Mouse (Mus musculus) heart, embryonic 16.5 days (tissue): ENCODE results near the gene Zmiz1. TPM values are rescaled to one million over a fixed set of nuclear protein-coding genes. Genes with fewer than 3 reads are reported as not detected.
A peak's percentile ranks its signal among the peaks of the same experiment; 100 is the strongest.

Experiments
- ATAC-seq: fragments of 200-750 bp; cut with Nextera tagmentation; replicated peaks from 2 replicates; pipeline ENCODE4 v1.8.0; 2017; ENCODE audit warnings: moderate number of reproducible peaks; ENCODE audit not compliant: insufficient read depth, low FRiP score; ENCODE audit errors: extremely low read depth
- H3K27ac ChIP-seq: fragments of 300-500 bp; sonication (generic); 2 replicates; pipeline ENCODE4 v1.5.1; 2014; ENCODE audit warnings: mild to moderate bottlenecking, low read length, control low read depth, moderate library complexity
- H3K27me3 ChIP-seq: fragments of 300-500 bp; sonication (generic); 2 replicates; pipeline ENCODE4 v1.6.1; 2014; ENCODE audit warnings: low read length, mixed read lengths; ENCODE audit not compliant: control insufficient read depth, insufficient read depth
- H3K36me3 ChIP-seq: fragments of 300-500 bp; sonication (generic); 2 replicates; pipeline ENCODE4 v1.6.1; 2014; ENCODE audit not compliant: control insufficient read depth, insufficient read depth
- H3K4me1 ChIP-seq: fragments of 300-500 bp; sonication (generic); 2 replicates; pipeline ENCODE4 v1.6.1; 2014; ENCODE audit warnings: low read length, mixed read lengths; ENCODE audit not compliant: control insufficient read depth, insufficient read depth
- H3K4me2 ChIP-seq: fragments of 300-500 bp; sonication (generic); 2 replicates; pipeline ENCODE4 v1.6.1; 2014; ENCODE audit warnings: low read depth, mild to moderate bottlenecking, control low read depth, low read length
- H3K4me3 ChIP-seq: fragments of 300-500 bp; sonication (generic); 2 replicates; pipeline ENCODE4 v1.5.1; 2014; ENCODE audit warnings: mild to moderate bottlenecking, control low read depth, low read length
- H3K9ac ChIP-seq: fragments of 300-500 bp; sonication (generic); 2 replicates; pipeline ENCODE4 v1.6.1; 2014; ENCODE audit warnings: low read length, control low read depth
- H3K9me3 ChIP-seq: fragments of 300-500 bp; sonication (generic); replicated peaks from 2 replicates; pipeline ENCODE4 v1.6.1; 2016; ENCODE audit warnings: low read length; ENCODE audit not compliant: control insufficient read depth
- WGBS: fragments of 180-500 bp; shearing (Covaris S2); extraction: QIAGEN DNeasy Blood & Tissue Kit; methylation state at CpG from one replicate; pipeline ENCODE4 v1.1.7; 2014; 5-methylcytosine and 5-hydroxymethylcytosine counted together
- polyA plus RNA-seq: library from polyadenylated mRNA; unstranded; fragments of >200 nt; fragmentation: Nextera tagmentation; extraction: Ambion mirVana; gene quantifications from 2 replicates; pipeline ENCODE4 v1.2.1, GENCODE M21; 2015

The Zmiz1 gene
- polyA plus RNA-seq, 1 experiment from 2014 or later, result 20.6 TPM

DNA sequence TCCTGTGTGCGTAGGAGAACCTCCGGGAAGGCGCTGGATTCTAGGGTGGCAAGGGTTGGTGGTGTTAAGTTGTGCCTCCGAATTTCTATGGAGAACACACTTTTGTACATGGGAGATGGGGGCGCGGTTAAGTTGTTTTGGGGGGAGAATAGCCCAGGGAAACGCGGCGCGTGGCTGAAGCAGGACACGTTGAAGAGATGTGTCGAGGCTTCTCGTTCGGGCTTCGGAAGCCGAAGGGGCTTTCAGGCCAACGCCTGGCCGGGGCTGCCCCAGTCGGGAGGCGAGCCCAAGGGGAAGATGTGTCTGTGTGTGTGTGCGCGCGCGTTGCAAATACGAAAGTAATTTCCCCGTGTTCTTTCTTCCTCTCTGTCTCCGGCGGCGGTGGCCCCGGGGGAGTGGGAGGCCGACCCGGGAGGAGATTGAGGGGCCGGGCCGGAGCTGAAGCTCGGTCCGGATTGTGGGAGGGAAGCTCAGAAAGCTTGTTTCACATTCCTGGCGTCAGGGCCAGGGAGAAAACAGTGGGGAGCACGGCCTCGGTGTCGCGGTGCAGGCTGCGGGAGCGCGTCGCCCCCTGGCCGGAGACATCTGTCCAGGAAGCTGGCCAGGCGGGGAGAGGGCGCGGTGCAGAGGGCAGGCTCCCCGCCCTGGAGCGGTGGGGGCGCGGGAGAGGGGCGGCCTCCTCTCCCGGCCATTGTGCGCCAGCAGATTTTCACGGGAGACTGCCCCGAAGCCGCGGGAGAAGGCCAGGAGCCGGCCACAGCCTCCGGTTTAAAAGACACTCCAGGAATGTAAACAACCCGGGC lies 1.2 kb downstream of the Zmiz1 start:
- H3K4me3 ChIP-seq, result peak overlapping the region; percentile 97
- 0 out of 2 replicates have a peak, but pooled peaks have one; percentile 3 for ATAC-seq
- peak overlapping the region; percentile 99 for H3K9ac ChIP-seq
- H3K4me2 ChIP-seq, result peak overlapping the region; percentile 92
- WGBS, result under 1% methylated on average over 63 of the region's 63 CpGs
- H3K27ac ChIP-seq, result peak overlapping the region; percentile 100
- H3K36me3 ChIP-seq, result no peaks in the 10 kb centered on the region
- no peaks in the 10 kb centered on the region for H3K9me3 ChIP-seq
- peaks cover 48% of the 10 kb centered on the region for H3K4me1 ChIP-seq
- no peaks in the 10 kb centered on the region for H3K27me3 ChIP-seq

DNA sequence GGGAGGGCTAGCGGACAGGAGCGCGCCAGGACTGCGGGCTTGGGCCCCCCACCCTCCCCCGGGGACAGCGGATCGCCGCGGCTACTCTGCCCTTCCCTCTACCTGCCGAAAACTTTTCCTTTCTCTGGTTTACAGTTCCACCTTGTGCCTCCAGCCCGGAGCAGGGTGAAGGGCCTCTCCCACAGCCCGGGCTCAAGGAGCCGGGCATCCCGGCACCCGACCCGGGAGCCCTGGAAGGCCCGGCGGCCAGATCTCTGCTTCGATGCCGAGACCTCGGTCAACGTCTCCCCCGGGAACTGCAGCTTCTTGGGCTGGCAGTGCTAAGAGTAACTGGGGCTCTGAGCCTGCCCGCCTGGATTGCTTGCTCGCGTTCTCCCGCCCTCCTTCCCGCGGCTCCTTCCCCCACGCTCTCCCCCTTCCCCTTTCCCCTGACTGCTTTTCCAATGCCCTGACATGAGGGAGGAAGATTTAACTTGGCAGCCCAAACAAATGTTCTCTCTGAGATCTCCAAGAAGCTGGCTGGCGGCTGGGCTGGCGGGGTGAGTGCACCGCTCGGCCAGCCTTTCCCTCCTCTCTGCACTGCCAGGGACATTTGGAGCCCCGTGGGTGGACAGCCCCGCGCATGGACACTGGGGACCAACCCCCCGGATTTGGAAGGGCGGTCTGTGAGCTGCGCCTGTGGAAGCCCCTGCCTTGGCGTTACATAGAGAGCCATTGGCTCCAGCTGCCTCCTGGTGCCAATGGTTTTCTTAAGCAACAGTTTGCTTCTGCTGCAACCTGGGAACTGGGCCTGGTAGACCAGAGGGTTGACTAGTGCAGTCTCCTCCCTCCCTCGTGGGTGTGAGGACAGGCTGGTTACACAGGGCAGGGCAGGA lies 2.1 kb downstream of the Zmiz1 start:
- H3K4me1 ChIP-seq, result peaks cover 54% of the 10 kb centered on the region
- no peaks in the 10 kb centered on the region for H3K27me3 ChIP-seq
- H3K9me3 ChIP-seq, result no peaks in the 10 kb centered on the region
- peak overlapping the region; percentile 100 for H3K27ac ChIP-seq
- H3K4me3 ChIP-seq, result peak overlapping the region; percentile 97
- peak overlapping the region; percentile 99 for H3K9ac ChIP-seq
- H3K36me3 ChIP-seq, result no peaks in the 10 kb centered on the region
- ATAC-seq, result no peak
- peak overlapping the region; percentile 92 for H3K4me2 ChIP-seq
- under 1% methylated on average over 42 of the region's 42 CpGs for WGBS

DNA sequence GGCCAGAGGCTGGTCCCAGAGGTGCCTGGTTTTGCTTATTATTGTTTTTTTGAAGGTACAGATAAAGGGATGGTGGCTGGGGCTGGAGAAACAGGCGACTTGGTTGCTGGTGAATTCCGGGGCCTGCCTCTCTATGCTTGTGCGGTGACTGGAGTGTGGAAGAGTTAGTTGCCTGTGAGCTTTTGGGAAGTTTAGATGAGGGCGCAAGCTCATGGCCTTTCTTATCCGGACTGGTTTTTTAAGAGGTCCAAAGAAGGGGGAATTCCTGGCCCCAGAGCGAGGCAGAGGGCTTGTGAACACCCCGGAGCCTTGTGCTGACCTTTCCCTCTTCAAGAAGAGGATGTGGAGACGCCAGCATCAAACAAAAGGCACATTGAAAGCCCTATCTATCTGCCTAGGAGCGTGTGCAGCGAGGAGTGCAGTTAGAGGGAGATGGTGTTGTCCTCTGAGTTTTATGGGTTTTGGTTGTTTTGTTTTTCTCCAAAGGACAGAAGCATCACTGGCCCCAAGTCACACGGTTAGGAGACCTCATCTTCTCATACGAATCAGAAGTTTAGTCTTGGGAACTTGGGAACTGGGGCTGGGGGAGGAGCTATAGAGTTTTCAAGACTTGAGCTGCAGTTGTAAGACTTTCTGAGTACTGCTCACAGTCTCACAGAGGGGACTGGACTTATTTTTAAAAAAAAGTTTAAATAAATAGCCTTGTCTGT lies 2.8 kb downstream of the Zmiz1 start:
- peak overlapping the region; percentile 92 for H3K4me2 ChIP-seq
- no peak for ATAC-seq

DNA sequence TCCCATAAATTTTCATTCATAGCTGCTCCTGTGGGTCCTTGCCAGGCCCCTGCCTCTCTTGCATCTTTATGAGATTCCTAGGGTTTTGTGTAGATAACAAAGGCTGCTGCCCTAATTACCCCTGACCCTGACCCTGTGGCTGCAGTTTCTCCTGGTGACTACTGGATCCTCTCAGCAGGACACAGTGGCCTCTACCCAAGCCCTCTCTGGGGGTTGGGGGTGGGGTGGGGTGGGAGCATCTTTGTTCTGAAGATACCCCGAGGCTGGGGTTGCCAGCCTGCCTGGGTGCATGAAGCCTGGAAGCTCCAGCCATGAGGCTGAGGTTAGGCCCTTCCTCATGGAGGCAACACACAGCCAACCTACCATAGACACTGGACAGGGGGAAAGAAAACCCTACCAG lies 4.0 kb downstream of the Zmiz1 start:
- Histone ChIP-seq H3K9ac (no peak overlapping the region; the same call in 1 of the 2 replicates), H3K4me3 (no peak overlapping the region), H3K9me3 (no peaks in the 10 kb centered on the region), H3K4me1 (peaks cover 64% of the 10 kb centered on the region), H3K4me2 (no peak overlapping the region), H3K36me3 (no peaks in the 10 kb centered on the region), H3K27ac (no peak overlapping the region; the same call in 1 of the 2 replicates), H3K27me3 (no peaks in the 10 kb centered on the region)
- ATAC-seq, result no peak
- WGBS, result 29% methylated on average over 1 of the region's 1 CpGs

More for the DNA sequence above, 2.8 kb downstream of the Zmiz1 start:
- H3K27me3 ChIP-seq, result no peaks in the 10 kb centered on the region
- H3K4me3 ChIP-seq, result peak overlapping the region; percentile 97
- H3K36me3 ChIP-seq, result no peaks in the 10 kb centered on the region
- H3K4me1 ChIP-seq, result peaks cover 58% of the 10 kb centered on the region
- 6% methylated on average over 12 of the region's 12 CpGs for WGBS
- H3K9me3 ChIP-seq, result no peaks in the 10 kb centered on the region
- peak overlapping the region; percentile 99 for H3K9ac ChIP-seq
- peak overlapping the region; percentile 100 for H3K27ac ChIP-seq

DNA sequence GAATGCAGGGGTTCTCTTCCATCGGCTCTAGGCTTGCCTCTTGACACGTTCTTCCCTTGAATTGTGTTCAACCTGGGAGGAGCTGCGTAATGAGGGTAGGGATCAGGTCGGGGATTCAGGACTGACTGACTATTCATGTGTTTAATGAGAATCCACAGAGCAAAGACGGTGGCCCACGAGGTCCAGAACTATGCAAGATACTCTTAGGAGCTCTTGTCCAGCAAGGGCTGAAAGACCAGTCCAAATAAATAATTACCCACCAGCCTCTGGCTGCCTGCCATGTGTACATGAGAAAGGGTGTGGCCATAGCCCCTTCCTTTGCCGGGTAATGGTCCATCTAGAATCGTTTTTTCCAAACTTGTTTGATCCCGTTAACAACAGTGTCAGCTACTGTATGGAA lies 4.9 kb downstream of the Zmiz1 start:
- no peak overlapping the region for H3K27ac ChIP-seq
- 0 out of 2 replicates have a peak overlapping the region, but pooled peaks have one; percentile 4 for H3K4me2 ChIP-seq
- WGBS, result 29% methylated on average over 9 of the region's 9 CpGs
- no peaks in the 10 kb centered on the region for H3K27me3 ChIP-seq
- peaks cover 70% of the 10 kb centered on the region for H3K4me1 ChIP-seq
- ATAC-seq, result no peak
- no peaks in the 10 kb centered on the region for H3K36me3 ChIP-seq
- no peaks in the 10 kb centered on the region for H3K9me3 ChIP-seq
- no peak overlapping the region for H3K9ac ChIP-seq
- no peak overlapping the region for H3K4me3 ChIP-seq

DNA sequence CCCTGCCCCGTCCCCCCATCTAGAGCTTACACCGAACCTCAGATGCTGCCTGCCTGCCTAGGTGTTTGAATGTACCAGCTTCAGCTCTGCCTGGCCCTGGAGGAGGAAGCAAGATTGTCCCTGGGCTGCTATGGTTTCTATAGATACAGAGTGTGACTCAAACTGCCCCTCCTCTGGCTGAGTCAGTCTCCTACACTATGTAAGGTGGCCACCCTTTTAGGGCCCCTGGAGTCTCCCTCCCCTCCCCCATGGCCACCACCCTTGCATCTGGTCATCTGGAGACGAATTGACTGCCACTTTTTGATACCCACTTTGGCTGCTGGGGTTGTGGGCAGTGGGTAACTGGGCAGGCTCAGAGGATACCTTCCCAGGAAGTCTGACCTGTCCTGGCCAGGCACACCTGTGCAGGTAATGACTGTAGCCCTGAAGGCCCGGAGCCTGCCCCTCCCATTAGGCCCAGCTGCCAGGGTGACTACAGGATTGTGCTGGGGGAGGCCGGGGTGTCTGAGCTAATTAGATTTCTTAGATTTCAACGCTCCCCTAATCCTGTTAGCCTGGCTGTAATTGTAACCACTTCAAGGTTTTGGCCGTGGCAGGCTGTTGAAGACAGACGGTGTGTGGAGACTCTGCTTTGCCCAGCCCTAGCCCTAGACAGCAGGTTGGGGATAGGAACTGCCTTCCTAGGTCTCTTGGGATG lies 5.8 kb downstream of the Zmiz1 start:
- no peaks in the 10 kb centered on the region for H3K27me3 ChIP-seq
- H3K9ac ChIP-seq, result peak overlapping the region; percentile 34
- ATAC-seq, result no peak
- no peaks in the 10 kb centered on the region for H3K9me3 ChIP-seq
- H3K27ac ChIP-seq, result no peak overlapping the region
- peaks cover 78% of the 10 kb centered on the region for H3K4me1 ChIP-seq
- no peak overlapping the region for H3K4me2 ChIP-seq
- WGBS, result 39% methylated on average over 8 of the region's 8 CpGs
- H3K4me3 ChIP-seq, result no peak overlapping the region
- H3K36me3 ChIP-seq, result no peaks in the 10 kb centered on the region

DNA sequence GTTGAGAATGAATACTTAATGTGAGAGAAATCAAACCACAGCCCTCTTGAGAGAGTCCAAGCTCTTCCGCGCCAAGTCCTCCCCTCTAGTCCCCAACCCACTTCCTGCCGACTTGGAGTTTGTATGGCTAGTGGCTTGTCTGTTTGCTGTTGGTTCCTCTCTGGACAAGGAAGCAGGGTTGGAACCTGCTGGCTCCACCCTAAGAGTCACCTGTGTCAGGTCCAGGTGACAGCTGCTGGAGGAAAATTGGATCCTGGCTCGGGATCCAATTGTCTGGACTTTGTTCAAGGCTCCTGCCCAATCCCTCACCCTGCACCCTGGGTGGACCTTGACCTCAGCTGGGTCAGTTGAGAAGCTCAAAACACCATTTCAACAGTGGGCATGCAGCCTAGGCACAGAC lies 7.4 kb downstream of the Zmiz1 start:
- no peak overlapping the region for H3K4me2 ChIP-seq
- peak overlapping the region; percentile 48 for H3K27ac ChIP-seq
- H3K4me1 ChIP-seq, result peaks cover 92% of the 10 kb centered on the region
- no peaks in the 10 kb centered on the region for H3K9me3 ChIP-seq
- H3K4me3 ChIP-seq, result no peak overlapping the region
- no peak for ATAC-seq
- H3K27me3 ChIP-seq, result no peaks in the 10 kb centered on the region
- H3K36me3 ChIP-seq, result no peaks in the 10 kb centered on the region
- WGBS, result 48% methylated on average over 4 of the region's 4 CpGs
- H3K9ac ChIP-seq, result peak overlapping the region; percentile 23; the same call in 1 of the 2 replicates

DNA sequence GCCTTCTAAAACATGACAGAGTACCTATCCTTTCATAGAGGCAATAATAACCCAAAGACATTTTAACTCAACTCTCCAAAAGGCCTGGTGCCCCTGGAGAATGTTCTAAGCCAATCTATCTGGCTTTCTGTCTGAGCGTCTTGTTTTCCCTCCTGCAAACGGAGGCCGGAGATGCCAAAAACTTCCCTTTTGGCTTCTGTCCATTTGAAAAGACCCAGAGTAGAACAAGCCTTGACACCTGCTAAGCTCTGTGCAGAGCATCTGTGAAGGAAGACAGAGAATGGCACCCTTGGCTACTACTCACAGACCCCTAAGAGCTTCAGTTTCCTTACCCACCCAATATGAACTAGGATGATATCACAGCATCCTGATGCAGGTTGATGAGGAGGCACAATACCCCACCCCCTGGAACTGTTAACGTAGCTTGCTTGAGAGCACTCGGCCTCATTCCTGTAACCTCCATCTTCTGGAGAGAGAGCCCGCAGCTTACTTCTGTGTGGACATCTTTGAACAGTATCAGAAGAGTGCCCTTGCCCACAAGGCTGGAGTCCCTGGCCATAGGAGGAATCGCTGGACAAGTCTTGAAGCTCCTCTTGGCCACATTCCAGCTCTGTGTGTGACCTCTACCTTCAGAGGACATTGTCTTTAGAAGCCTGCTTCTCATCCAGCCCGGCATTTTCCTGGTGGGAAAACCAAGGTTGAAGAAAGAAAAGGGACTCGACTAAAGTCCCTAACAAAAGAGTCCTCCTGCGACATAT lies 9.1 kb downstream of the Zmiz1 start:
- no peak overlapping the region for H3K4me2 ChIP-seq
- H3K4me3 ChIP-seq, result no peak overlapping the region
- no peak overlapping the region; the same call in 1 of the 2 replicates for H3K9ac ChIP-seq
- 40% methylated on average over 10 of the region's 10 CpGs for WGBS
- ATAC-seq, result no peak
- peaks cover 95% of the 10 kb centered on the region for H3K4me1 ChIP-seq
- no peaks in the 10 kb centered on the region for H3K27me3 ChIP-seq
- H3K27ac ChIP-seq, result peak overlapping the region; percentile 82
- H3K9me3 ChIP-seq, result no peaks in the 10 kb centered on the region
- no peaks in the 10 kb centered on the region for H3K36me3 ChIP-seq
